Mouse (Mus musculus) stomach, adult 2 months (tissue): ENCODE data around the gene Olfr885. TPM values are rescaled to one million over a fixed set of nuclear protein-coding genes. Genes with fewer than 3 reads are reported as not detected.

Experiments
- polyA plus RNA-seq: library from polyadenylated mRNA; depleted of rRNA; stranded (reverse); fragments of >200 nt; gene quantifications from 2 replicates; pipeline ENCODE4 v1.2.3, GENCODE M21; 2012; rRNA removed

Gene Olfr885
- not detected in 2 replicates for polyA plus RNA-seq

GRCm38 (mm10) chr9:38061022-38061421, at the start of gene Olfr885:
Olfr885 (plus strand) TSS chr9:38061322.

GRCm38 (mm10) chr9:38025508-38025907, 35.6 kb upstream of the Olfr885 start, which contains the start of gene Olfr883:
Olfr883 (plus strand) TSS chr9:38025808.

GRCm38 (mm10) chr9:38046255-38046654, 14.9 kb upstream of the Olfr885 start, which contains the start of gene Olfr884:
Olfr884 (plus strand) TSS chr9:38046555.

GRCm38 (mm10) chr9:38083772-38084171, 22.6 kb downstream of the Olfr885 start, which contains the start of gene Olfr887:
Olfr887 (plus strand) TSS chr9:38084072.

GRCm38 (mm10) chr9:38107828-38108227, 46.7 kb downstream of the Olfr885 start, which contains the start of gene Olfr888:
Olfr888 (plus strand) TSS chr9:38108128.

Other genes starting within 250 kb of the Olfr885 start
- gene Olfr877, start 207.1 kb upstream of the Olfr885 start, polyA plus RNA-seq = not detected in 2 replicates
- gene Olfr145, start 164.6 kb upstream of the Olfr885 start, polyA plus RNA-seq = not detected in 2 replicates
- not detected in 2 replicates for gene Olfr878, start 143.5 kb upstream of the Olfr885 start, polyA plus RNA-seq
- not detected in 2 replicates for gene Olfr881, start 69.5 kb upstream of the Olfr885 start, polyA plus RNA-seq
- not detected in 2 replicates for gene Olfr883, start 35.5 kb upstream of the Olfr885 start, polyA plus RNA-seq
- not detected in 2 replicates for gene Olfr884, start 14.8 kb upstream of the Olfr885 start, polyA plus RNA-seq
- not detected in 2 replicates for gene Olfr887, start 22.8 kb downstream of the Olfr885 start, polyA plus RNA-seq
- not detected in 2 replicates for gene Olfr888, start 46.8 kb downstream of the Olfr885 start, polyA plus RNA-seq
- gene Olfr889, start 53.9 kb downstream of the Olfr885 start, polyA plus RNA-seq = not detected in 2 replicates
- not detected in 2 replicates for gene Olfr890, start 81.2 kb downstream of the Olfr885 start, polyA plus RNA-seq
- not detected in 2 replicates for gene Olfr891, start 119.5 kb downstream of the Olfr885 start, polyA plus RNA-seq
- gene Olfr893, start 147.0 kb downstream of the Olfr885 start, polyA plus RNA-seq = not detected in 2 replicates
- gene Olfr894, start 156.7 kb downstream of the Olfr885 start, polyA plus RNA-seq = not detected in 2 replicates
- gene Olfr143, start 191.5 kb downstream of the Olfr885 start, polyA plus RNA-seq = not detected in 2 replicates
- gene Olfr895, start 206.5 kb downstream of the Olfr885 start, polyA plus RNA-seq = not detected in 2 replicates
- gene Olfr896-ps1, start 229.8 kb downstream of the Olfr885 start, polyA plus RNA-seq = not detected in 2 replicates